Mouse (Mus musculus): ENCODE measurements around the gene Fgf18. TPM values are rescaled to one million over a fixed set of nuclear protein-coding genes. Genes with fewer than 3 reads are reported as not detected.

The Fgf18 gene
- polyA plus RNA-seq, 2 experiments = 18.5 to 24.0 TPM

DNA sequence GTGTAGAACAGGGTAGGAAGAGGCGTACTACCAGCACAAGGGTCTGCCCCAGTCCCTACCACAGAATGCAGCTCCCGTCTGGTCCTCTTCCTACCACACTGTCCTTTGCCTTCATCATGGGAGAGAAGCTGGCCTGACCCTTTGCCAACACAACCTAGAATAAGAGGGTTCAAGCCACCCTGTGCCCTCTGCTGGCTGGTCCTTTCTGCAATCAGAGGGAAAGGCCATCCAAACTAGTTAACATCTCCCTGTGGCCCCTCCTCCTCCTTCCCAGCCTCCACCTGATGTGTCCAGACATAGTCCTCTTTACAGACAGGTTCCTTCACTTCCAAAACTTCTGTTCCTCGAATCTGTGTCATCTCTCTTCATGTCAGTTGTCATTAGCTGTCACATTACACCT lies 66.0 kb downstream of the Fgf18 start:
- H3K4me3 ChIP-seq (replicated peaks; ENCODE audit: low read length) = no peak overlapping the region
- H3K4me1 ChIP-seq (ENCODE audit: control insufficient read depth, insufficient read depth, low read length) = peaks cover 19% of the 10 kb centered on the region
- 88% methylated on average over 3 of the region's 3 CpGs for WGBS
- ATAC-seq (ENCODE audit: low FRiP score, low read depth) (no peak), DNase-seq (ENCODE audit: low spot score) (no peak)
- no peak overlapping the region for H3K9ac ChIP-seq (ENCODE audit: low read depth, low read length, severe bottlenecking)
- TF ChIP-seq POLR2A (IDR thresholded peaks at IDR 0.05; ENCODE audit: borderline replicate concordance, extremely low read depth, insufficient read depth, insufficient read length) = no peak
- H3K36me3 ChIP-seq (ENCODE audit: control insufficient read depth, insufficient read depth, low read length) = no peaks in the 10 kb centered on the region
- no peak overlapping the region for H3K4me2 ChIP-seq (replicated peaks; ENCODE audit: low read depth, low read length, severe bottlenecking)
- no peaks in the 10 kb centered on the region for H3K9me3 ChIP-seq (ENCODE audit: control insufficient read depth, low read length)
- H3K27me3 ChIP-seq (ENCODE audit: control insufficient read depth, insufficient read depth, low read length) = no peaks in the 10 kb centered on the region
- H3K27ac ChIP-seq (replicated peaks; ENCODE audit: low read depth, low read length) = no peak overlapping the region

- no peak for TF ChIP-seq POLR2A (IDR thresholded peaks at IDR 0.05; ENCODE audit: borderline replicate concordance, extremely low read depth, insufficient read depth, insufficient read length)
- Histone ChIP-seq H3K4me2 (replicated peaks; ENCODE audit: low read depth, low read length, severe bottlenecking) (no peak overlapping the region), H3K9me3 (ENCODE audit: control insufficient read depth, low read length) (no peaks in the 10 kb centered on the region), H3K9ac (ENCODE audit: low read depth, low read length, severe bottlenecking) (no peak overlapping the region), H3K27me3 (ENCODE audit: control insufficient read depth, insufficient read depth, low read length) (no peaks in the 10 kb centered on the region), H3K4me3 (replicated peaks; ENCODE audit: low read length) (no peak overlapping the region), H3K4me1 (ENCODE audit: control insufficient read depth, insufficient read depth, low read length) (peaks cover 29% of the 10 kb centered on the region), H3K36me3 (ENCODE audit: control insufficient read depth, insufficient read depth, low read length) (no peaks in the 10 kb centered on the region), H3K27ac (replicated peaks; ENCODE audit: low read depth, low read length) (no peak overlapping the region)
- ATAC-seq (ENCODE audit: low FRiP score, low read depth) (no peak), DNase-seq (ENCODE audit: low spot score) (no peak)
- WGBS = 56% methylated on average over 16 of the region's 16 CpGs
Observed at GRCm38 (mm10) chr11:33080046-33080808, 67.0 kb downstream of the Fgf18 start.

GRCm38 (mm10) chr11:33079424-33079823 lies 67.8 kb downstream of the Fgf18 start:
- Histone ChIP-seq H3K36me3 (ENCODE audit: control insufficient read depth, insufficient read depth, low read length) (no peaks in the 10 kb centered on the region), H3K27ac (replicated peaks; ENCODE audit: low read depth, low read length) (no peak overlapping the region), H3K4me3 (replicated peaks; ENCODE audit: low read length) (no peak overlapping the region), H3K4me1 (ENCODE audit: control insufficient read depth, insufficient read depth, low read length) (peaks cover 34% of the 10 kb centered on the region), H3K9me3 (ENCODE audit: control insufficient read depth, low read length) (no peaks in the 10 kb centered on the region), H3K9ac (ENCODE audit: low read depth, low read length, severe bottlenecking) (no peak overlapping the region), H3K27me3 (ENCODE audit: control insufficient read depth, insufficient read depth, low read length) (no peaks in the 10 kb centered on the region), H3K4me2 (replicated peaks; ENCODE audit: low read depth, low read length, severe bottlenecking) (no peak overlapping the region)
- no peak for ATAC-seq (ENCODE audit: low FRiP score, low read depth)
- DNase-seq (ENCODE audit: low spot score) = no peak
- 62% methylated on average over 6 of the region's 6 CpGs for WGBS
- no peak for TF ChIP-seq POLR2A (IDR thresholded peaks at IDR 0.05; ENCODE audit: borderline replicate concordance, extremely low read depth, insufficient read depth, insufficient read length)

GRCm38 (mm10) chr11:33078036-33078435 lies 69.2 kb downstream of the Fgf18 start:
- no peak overlapping the region for H3K4me2 ChIP-seq (replicated peaks; ENCODE audit: low read depth, low read length, severe bottlenecking)
- H3K36me3 ChIP-seq (ENCODE audit: control insufficient read depth, insufficient read depth, low read length) = no peaks in the 10 kb centered on the region
- DNase-seq (ENCODE audit: low spot score) (peak; percentile 35), ATAC-seq (ENCODE audit: low FRiP score, low read depth) (peak; percentile 73)
- no peak overlapping the region for H3K4me3 ChIP-seq (replicated peaks; ENCODE audit: low read length)
- TF ChIP-seq POLR2A (IDR thresholded peaks at IDR 0.05; ENCODE audit: borderline replicate concordance, extremely low read depth, insufficient read depth, insufficient read length) = no peak
- no peaks in the 10 kb centered on the region for H3K9me3 ChIP-seq (ENCODE audit: control insufficient read depth, low read length)
- WGBS = 12% methylated on average over 7 of the region's 7 CpGs
- H3K9ac ChIP-seq (ENCODE audit: low read depth, low read length, severe bottlenecking) = no peak overlapping the region
- peaks cover 36% of the 10 kb centered on the region for H3K4me1 ChIP-seq (ENCODE audit: control insufficient read depth, insufficient read depth, low read length)
- H3K27ac ChIP-seq (replicated peaks; ENCODE audit: low read depth, low read length) = peak overlapping the region; percentile 33
- H3K27me3 ChIP-seq (ENCODE audit: control insufficient read depth, insufficient read depth, low read length) = no peaks in the 10 kb centered on the region

GRCm38 (mm10) chr11:33075293-33075692 lies 71.9 kb downstream of the Fgf18 start:
- Histone ChIP-seq H3K27ac (replicated peaks; ENCODE audit: low read depth, low read length) (0 out of 2 replicates have a peak overlapping the region, but pooled peaks have one; percentile 29), H3K36me3 (ENCODE audit: control insufficient read depth, insufficient read depth, low read length) (no peaks in the 10 kb centered on the region), H3K4me2 (replicated peaks; ENCODE audit: low read depth, low read length, severe bottlenecking) (0 out of 2 replicates have a peak overlapping the region, but pooled peaks have one; percentile 9), H3K9ac (ENCODE audit: low read depth, low read length, severe bottlenecking) (no peak overlapping the region), H3K4me1 (ENCODE audit: control insufficient read depth, insufficient read depth, low read length) (peaks cover 42% of the 10 kb centered on the region), H3K27me3 (ENCODE audit: control insufficient read depth, insufficient read depth, low read length) (no peaks in the 10 kb centered on the region), H3K4me3 (replicated peaks; ENCODE audit: low read length) (no peak overlapping the region), H3K9me3 (ENCODE audit: control insufficient read depth, low read length) (no peaks in the 10 kb centered on the region)
- TF ChIP-seq POLR2A (IDR thresholded peaks at IDR 0.05; ENCODE audit: borderline replicate concordance, extremely low read depth, insufficient read depth, insufficient read length) = no peak
- 26% methylated on average over 8 of the region's 8 CpGs for WGBS
- peak; percentile 53 for DNase-seq (ENCODE audit: low spot score)
- ATAC-seq (ENCODE audit: low FRiP score, low read depth) = peak; percentile 20; the same call in 1 of the 2 replicates
